Mouse (Mus musculus): ENCODE measurements at regions not wholly inside any gene's neighbourhood (a gene's known extent, or its start where the extent isn't known, plus 50 kb on each side); places are given as distances from the start of the nearest gene placed in this dataset.

DNA sequence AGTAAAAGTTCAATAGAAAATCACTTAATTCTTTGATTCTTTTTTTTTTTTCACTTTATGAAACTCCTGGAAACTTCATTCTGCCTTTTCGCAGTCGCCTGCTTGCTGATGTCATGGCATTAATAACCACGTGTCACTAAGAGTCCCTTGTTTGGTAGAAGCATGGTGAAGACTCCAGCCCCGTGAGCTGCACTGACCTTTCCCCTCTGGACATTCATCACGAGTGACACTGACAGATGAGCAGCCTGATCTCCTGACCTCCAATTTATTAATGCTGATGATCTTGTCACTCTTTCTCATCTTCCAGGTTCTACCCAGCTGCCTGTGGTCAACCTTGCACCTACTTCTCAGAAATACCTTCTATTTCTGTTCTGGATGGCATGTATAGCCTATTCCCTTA lies 867.1 kb upstream of the Slit2 start:
- WGBS, result 58% methylated on average over 5 of the region's 5 CpGs
- H3K27me3 ChIP-seq (ENCODE audit: control insufficient read depth, insufficient read depth, low read length), result no peaks in the 10 kb centered on the region
- H3K27ac ChIP-seq (ENCODE audit: insufficient read depth, low read depth, low read length), result no peak overlapping the region
- H3K4me3 ChIP-seq (ENCODE audit: low read depth, low read length), result no peak overlapping the region
- TF ChIP-seq POLR2A (IDR thresholded peaks at IDR 0.05; ENCODE audit: low read depth, low read length), result no peak
- no peak for TF ChIP-seq CTCF (IDR thresholded peaks at IDR 0.05; ENCODE audit: extremely low read depth, insufficient read length, insufficient replicate concordance, low read depth, low read length)
- H3K4me1 ChIP-seq (ENCODE audit: control insufficient read depth, insufficient read depth, insufficient read length, low read length), result no peaks in the 10 kb centered on the region
- no peaks in the 10 kb centered on the region for H3K36me3 ChIP-seq (ENCODE audit: control insufficient read depth, insufficient read depth, low read length)

DNA sequence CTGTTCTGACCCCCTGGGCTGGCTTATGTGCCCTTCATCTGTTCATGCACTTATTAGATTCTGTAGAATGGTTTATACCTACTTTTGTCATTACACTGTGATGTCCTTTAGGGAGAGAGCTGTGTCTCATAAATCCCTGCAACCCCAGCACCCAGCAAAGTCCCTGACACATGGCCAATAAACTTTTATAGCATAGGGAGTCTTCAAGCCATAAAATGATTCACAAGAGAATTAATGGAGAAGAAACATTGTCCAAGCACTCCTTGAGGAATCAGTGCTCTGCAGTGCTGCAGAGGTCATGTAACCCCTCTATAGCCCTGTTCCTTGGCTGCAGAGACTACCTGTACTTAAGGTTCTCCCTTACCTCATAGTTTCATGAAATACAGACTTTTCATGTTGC lies 887.2 kb upstream of the Slit2 start:
- Histone ChIP-seq H3K4me1 (ENCODE audit: control insufficient read depth, insufficient read depth, insufficient read length, low read length) (no peaks in the 10 kb centered on the region), H3K4me3 (ENCODE audit: low read depth, low read length) (no peak overlapping the region), H3K27ac (ENCODE audit: insufficient read depth, low read depth, low read length) (no peak overlapping the region), H3K27me3 (ENCODE audit: control insufficient read depth, insufficient read depth, low read length) (no peaks in the 10 kb centered on the region), H3K36me3 (ENCODE audit: control insufficient read depth, insufficient read depth, low read length) (no peaks in the 10 kb centered on the region)
- TF ChIP-seq CTCF (IDR thresholded peaks at IDR 0.05; ENCODE audit: extremely low read depth, insufficient read length, insufficient replicate concordance, low read depth, low read length), result no peak
- no peak for TF ChIP-seq POLR2A (IDR thresholded peaks at IDR 0.05; ENCODE audit: low read depth, low read length)

DNA sequence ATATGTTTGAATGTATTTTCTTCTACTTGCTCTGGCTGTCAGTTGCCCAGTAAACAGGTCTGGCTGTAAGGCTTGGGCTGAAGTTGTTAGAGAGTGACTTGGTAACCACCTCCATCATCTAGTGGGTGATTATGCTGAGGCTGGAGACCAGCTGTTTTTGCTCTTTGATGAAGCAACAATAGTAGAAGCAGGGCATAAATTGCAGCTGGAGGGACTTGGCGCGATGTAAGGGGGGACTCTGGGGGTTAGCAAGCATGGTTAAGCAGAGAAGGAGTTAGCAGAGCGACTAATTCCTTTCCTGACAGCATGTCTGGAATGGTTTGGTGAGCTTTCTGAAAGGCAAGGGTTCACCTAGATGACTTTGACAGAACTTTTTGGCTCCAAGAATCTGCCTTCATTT lies 930.0 kb upstream of the Slit2 start:
- no peak for TF ChIP-seq POLR2A (IDR thresholded peaks at IDR 0.05; ENCODE audit: low read depth, low read length)
- TF ChIP-seq CTCF (IDR thresholded peaks at IDR 0.05; ENCODE audit: extremely low read depth, insufficient read length, insufficient replicate concordance, low read depth, low read length), result no peak
- no peak overlapping the region for H3K4me3 ChIP-seq (ENCODE audit: low read depth, low read length)
- H3K27me3 ChIP-seq (ENCODE audit: control insufficient read depth, insufficient read depth, low read length), result no peaks in the 10 kb centered on the region
- no peaks in the 10 kb centered on the region for H3K4me1 ChIP-seq (ENCODE audit: control insufficient read depth, insufficient read depth, insufficient read length, low read length)
- H3K36me3 ChIP-seq (ENCODE audit: control insufficient read depth, insufficient read depth, low read length), result no peaks in the 10 kb centered on the region
- H3K27ac ChIP-seq (ENCODE audit: insufficient read depth, low read depth, low read length), result no peak overlapping the region
- 71% methylated on average over 3 of the region's 3 CpGs for WGBS

DNA sequence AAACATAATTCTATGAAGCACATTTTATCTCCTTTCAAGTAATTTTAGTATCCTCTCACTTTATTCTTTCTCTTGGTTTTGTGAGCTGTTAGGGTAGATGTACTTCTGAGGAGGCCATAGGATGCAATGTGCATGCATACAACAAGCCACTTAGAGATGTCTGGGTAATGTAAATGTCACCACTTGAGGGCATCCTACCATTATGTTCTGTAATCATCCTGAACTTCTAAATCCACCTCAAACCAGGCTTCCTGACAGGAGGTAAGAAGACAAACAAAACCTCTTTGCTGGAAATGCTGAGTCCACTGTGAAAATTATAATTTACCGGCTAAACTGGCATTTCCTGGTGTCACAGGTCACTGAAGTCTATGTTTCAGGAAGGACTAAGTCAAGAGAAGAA lies 946.2 kb upstream of the Slit2 start:
- H3K27me3 ChIP-seq (ENCODE audit: control insufficient read depth, insufficient read depth, low read length), result no peaks in the 10 kb centered on the region
- H3K36me3 ChIP-seq (ENCODE audit: control insufficient read depth, insufficient read depth, low read length), result no peaks in the 10 kb centered on the region
- no peaks in the 10 kb centered on the region for H3K4me1 ChIP-seq (ENCODE audit: control insufficient read depth, insufficient read depth, insufficient read length, low read length)
- no peak overlapping the region for H3K4me3 ChIP-seq (ENCODE audit: low read depth, low read length)
- WGBS, result 38% methylated on average over 1 of the region's 1 CpGs
- TF ChIP-seq POLR2A (IDR thresholded peaks at IDR 0.05; ENCODE audit: low read depth, low read length) (no peak), CTCF (IDR thresholded peaks at IDR 0.05; ENCODE audit: extremely low read depth, insufficient read length, insufficient replicate concordance, low read depth, low read length) (no peak)
- no peak overlapping the region for H3K27ac ChIP-seq (ENCODE audit: insufficient read depth, low read depth, low read length)

DNA sequence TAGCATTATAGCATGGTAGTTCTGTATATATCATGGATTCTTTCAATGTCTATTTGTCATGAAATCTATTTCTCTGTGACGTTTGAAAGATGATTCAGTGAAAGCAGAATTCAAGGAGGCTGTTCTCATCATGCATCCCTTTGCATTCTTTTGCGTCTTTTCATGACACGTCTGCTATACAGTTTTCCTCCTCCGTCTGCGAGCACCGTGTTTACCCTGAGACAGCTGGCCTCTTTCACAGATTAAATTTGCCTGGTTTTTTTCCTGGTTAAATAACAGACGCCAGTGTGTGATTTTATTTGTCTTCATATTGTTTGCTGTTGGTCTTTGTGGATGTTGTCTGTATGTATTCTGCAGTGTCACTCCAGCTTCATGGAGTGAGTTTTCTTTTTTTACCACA lies 948.9 kb upstream of the Slit2 start:
- WGBS, result 50% methylated on average over 7 of the region's 7 CpGs

DNA sequence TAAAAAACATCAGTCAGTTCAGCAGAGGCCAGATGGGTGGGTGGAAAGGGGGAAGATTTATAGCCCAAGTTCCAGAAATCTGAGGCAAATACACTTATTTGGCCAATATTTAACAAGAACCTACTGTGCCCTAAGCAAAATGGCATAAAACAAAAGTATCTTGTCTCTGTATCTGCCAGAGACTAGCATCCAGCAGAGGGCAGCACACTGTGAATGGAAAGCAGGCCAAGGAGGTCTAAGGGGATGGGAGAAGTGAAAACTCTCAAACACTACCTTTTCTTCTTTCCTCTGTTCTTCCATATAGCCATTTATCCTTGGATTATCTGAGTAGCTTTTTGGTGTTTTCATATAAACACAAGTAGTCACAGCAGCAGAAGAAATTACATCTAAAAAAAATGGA lies 968.6 kb upstream of the Slit2 start:
- no peaks in the 10 kb centered on the region for H3K4me1 ChIP-seq (ENCODE audit: control insufficient read depth, insufficient read depth, insufficient read length, low read length)
- H3K4me3 ChIP-seq (ENCODE audit: low read depth, low read length), result no peak overlapping the region
- H3K36me3 ChIP-seq (ENCODE audit: control insufficient read depth, insufficient read depth, low read length), result no peaks in the 10 kb centered on the region
- no peak overlapping the region for H3K27ac ChIP-seq (ENCODE audit: insufficient read depth, low read depth, low read length)
- TF ChIP-seq CTCF (IDR thresholded peaks at IDR 0.05; ENCODE audit: extremely low read depth, insufficient read length, insufficient replicate concordance, low read depth, low read length) (peak; percentile 17; the same call in 1 of the 2 replicates), POLR2A (IDR thresholded peaks at IDR 0.05; ENCODE audit: low read depth, low read length) (no peak)
- no peaks in the 10 kb centered on the region for H3K27me3 ChIP-seq (ENCODE audit: control insufficient read depth, insufficient read depth, low read length)

More for the DNA sequence above, 948.9 kb upstream of the Slit2 start:
- no peaks in the 10 kb centered on the region for H3K27me3 ChIP-seq (ENCODE audit: control insufficient read depth, insufficient read depth, low read length)
- H3K4me3 ChIP-seq (ENCODE audit: low read depth, low read length), result no peak overlapping the region
- no peaks in the 10 kb centered on the region for H3K4me1 ChIP-seq (ENCODE audit: control insufficient read depth, insufficient read depth, insufficient read length, low read length)
- TF ChIP-seq CTCF (IDR thresholded peaks at IDR 0.05; ENCODE audit: extremely low read depth, insufficient read length, insufficient replicate concordance, low read depth, low read length) (no peak), POLR2A (IDR thresholded peaks at IDR 0.05; ENCODE audit: low read depth, low read length) (no peak)
- no peaks in the 10 kb centered on the region for H3K36me3 ChIP-seq (ENCODE audit: control insufficient read depth, insufficient read depth, low read length)
- no peak overlapping the region for H3K27ac ChIP-seq (ENCODE audit: insufficient read depth, low read depth, low read length)

DNA sequence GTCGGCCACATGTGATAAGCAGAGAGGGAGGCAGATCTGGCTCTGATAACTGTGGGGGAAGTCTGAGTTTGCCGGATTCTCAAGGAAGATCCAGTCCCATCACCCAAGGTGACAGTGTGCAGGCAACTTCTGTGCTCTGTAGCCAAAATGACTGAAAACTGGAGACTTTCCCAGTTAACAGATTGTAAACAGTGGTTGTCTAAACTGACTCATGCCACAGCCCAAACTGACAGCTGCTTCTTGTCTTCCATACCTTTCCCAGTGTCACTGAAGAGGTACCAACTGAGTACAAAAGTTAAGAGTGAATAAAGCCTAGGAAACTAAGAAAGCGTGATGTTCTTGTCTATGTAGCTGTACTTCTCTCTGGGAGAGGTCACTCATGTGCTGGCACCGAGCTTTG lies 990.4 kb upstream of the Slit2 start:
- Histone ChIP-seq H3K27ac (ENCODE audit: insufficient read depth, low read depth, low read length) (no peak overlapping the region), H3K4me1 (ENCODE audit: control insufficient read depth, insufficient read depth, insufficient read length, low read length) (no peaks in the 10 kb centered on the region), H3K27me3 (ENCODE audit: control insufficient read depth, insufficient read depth, low read length) (no peaks in the 10 kb centered on the region), H3K4me3 (ENCODE audit: low read depth, low read length) (no peak overlapping the region), H3K36me3 (ENCODE audit: control insufficient read depth, insufficient read depth, low read length) (no peaks in the 10 kb centered on the region)
- WGBS, result 52% methylated on average over 4 of the region's 4 CpGs
- TF ChIP-seq CTCF (IDR thresholded peaks at IDR 0.05; ENCODE audit: extremely low read depth, insufficient read length, insufficient replicate concordance, low read depth, low read length), result no peak
- no peak for TF ChIP-seq POLR2A (IDR thresholded peaks at IDR 0.05; ENCODE audit: low read depth, low read length)

DNA sequence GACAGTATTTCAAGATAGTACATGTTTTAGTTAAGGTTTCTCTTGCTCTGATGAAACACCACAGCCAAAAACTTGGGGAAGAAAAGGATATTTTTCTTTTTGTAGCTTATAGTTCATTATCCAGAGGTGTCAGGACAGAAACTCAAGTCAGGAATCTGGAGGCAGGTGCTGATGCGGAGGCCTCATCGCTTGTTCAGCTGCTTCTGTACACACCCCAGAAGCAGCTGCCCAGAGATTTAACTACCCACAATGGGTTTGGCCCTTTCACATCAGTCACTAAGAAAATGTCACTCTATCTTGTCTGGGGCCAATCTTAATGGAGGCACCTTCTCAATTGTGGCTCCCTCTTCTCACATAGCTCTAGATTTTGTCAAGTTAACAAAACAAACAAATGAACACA lies 996.4 kb upstream of the Slit2 start:
- 85% methylated on average over 2 of the region's 2 CpGs for whole genome bisulfite sequencing
- H3K27me3 ChIP-seq (ENCODE audit: control insufficient read depth, insufficient read depth, low read length), result no peaks in the 10 kb centered on the region
- no peak for TF ChIP-seq CTCF (IDR thresholded peaks at IDR 0.05; ENCODE audit: extremely low read depth, insufficient read length, insufficient replicate concordance, low read depth, low read length)
- no peak for TF ChIP-seq POLR2A (IDR thresholded peaks at IDR 0.05; ENCODE audit: low read depth, low read length)
- no peaks in the 10 kb centered on the region for H3K4me1 ChIP-seq (ENCODE audit: control insufficient read depth, insufficient read depth, insufficient read length, low read length)
- H3K27ac ChIP-seq (ENCODE audit: insufficient read depth, low read depth, low read length), result no peak overlapping the region
- H3K36me3 ChIP-seq (ENCODE audit: control insufficient read depth, insufficient read depth, low read length), result no peaks in the 10 kb centered on the region
- H3K4me3 ChIP-seq (ENCODE audit: low read depth, low read length), result no peak overlapping the region
